Mouse (Mus musculus): Measurements from ENCODE around the gene Cttn. TPM values are rescaled to one million over a fixed set of nuclear protein-coding genes. Genes with fewer than 3 reads are reported as not detected.

Gene Cttn
- total and polyA plus RNA-seq, 3 experiments, result 0.55 TPM; not detected in 2

GRCm38 (mm10) chr7:144390676-144391075, 80.1 kb downstream of the Cttn start:
- Histone ChIP-seq H3K9me3 (replicated peaks; ENCODE audit: low read length) (peaks cover 7% of the 10 kb centered on the region), H3K27me3 (replicated peaks) (peaks cover 72% of the 10 kb centered on the region), H3K9ac (ENCODE audit: insufficient read depth, low read depth) (no peak overlapping the region), H3K4me1 (ENCODE audit: control insufficient read depth in 1 of 2, insufficient read depth in 2 of 2) (peaks cover 5% of the 10 kb centered on the region in 2 experiments; a peak in 2 of 4 replicates), H3K4me2 (ENCODE audit: insufficient read depth, low read depth, poor library complexity, severe bottlenecking) (no peak overlapping the region), H3K36me3 (replicated peaks in 1 of 2; ENCODE audit: control insufficient read depth in 1 of 2, insufficient read depth in 1 of 2, low read length in 1 of 2) (no peaks in the 10 kb centered on the region), H3K4me3 (replicated peaks in 1 of 3; ENCODE audit: low read depth in 2 of 3, low read length in 2 of 3, poor library complexity in 1 of 3) (no peak overlapping the region), H3K27ac (ENCODE audit: insufficient read depth, low read depth) (no peak overlapping the region), H3K79me2 (replicated peaks; ENCODE audit: control insufficient read depth, extremely low read depth, insufficient read depth, poor library complexity, severe bottlenecking) (no peaks in the 10 kb centered on the region)
- TF ChIP-seq NRF1 (IDR thresholded peaks at IDR 0.05; ENCODE audit: low read depth, low read length) (no peak), SMC3 (IDR thresholded peaks at IDR 0.05; ENCODE audit: low read depth, low read length) (no peak), ZMIZ1 (IDR thresholded peaks at IDR 0.05; ENCODE audit: low read depth, low read length) (no peak), KAT2A (IDR thresholded peaks at IDR 0.05; ENCODE audit: insufficient replicate concordance, low read length) (no peak), POLR2AphosphoS2 (IDR thresholded peaks at IDR 0.05; ENCODE audit: low read depth, low read length) (no peak), HCFC1 (IDR thresholded peaks at IDR 0.05; ENCODE audit: low read depth, low read length) (no peak), PAX5 (IDR thresholded peaks at IDR 0.05; ENCODE audit: low read length) (no peak), TBP (conservative IDR thresholded peaks at IDR 0.05; ENCODE audit: low read depth, low read length) (no peak), IRF4 (IDR thresholded peaks at IDR 0.05; ENCODE audit: low read depth, low read length) (no peak), MAFK (IDR thresholded peaks at IDR 0.05; ENCODE audit: insufficient replicate concordance, low read length) (no peak), USF1 (IDR thresholded peaks at IDR 0.05; ENCODE audit: low read depth, low read length) (no peak), CTCF (conservative IDR thresholded peaks at IDR 0.05 in 1 of 2, IDR thresholded peaks at IDR 0.05 in 1 of 2; ENCODE audit: low read depth in 2 of 2, low read length in 2 of 2) (no peak)
- dilution Hi-C loops (cut with MboI; ENCODE audit: extremely low pct_ligation_motif_present, extremely low pct_unique_long_range_greater_than_20kb, low sequenced_read_pairs), result no loop called here
- no peak for DNase-seq (ENCODE audit: extremely low read depth)
- in situ Hi-C loops (cut with MboI; ENCODE audit: low pct_ligation_motif_present, low pct_unique_long_range_greater_than_20kb, low sequenced_read_pairs), result no loop called here

- TF ChIP-seq MAX (IDR thresholded peaks at IDR 0.05; ENCODE audit: low read length) (no peak), ZNF384 (IDR thresholded peaks at IDR 0.05; ENCODE audit: low read depth, low read length) (no peak), MEF2A (IDR thresholded peaks at IDR 0.05; ENCODE audit: borderline replicate concordance, low read depth, low read length) (no peak), CTCF (conservative IDR thresholded peaks at IDR 0.05 in 1 of 2, IDR thresholded peaks at IDR 0.05 in 1 of 2; ENCODE audit: low read depth in 2 of 2, low read length in 2 of 2) (no peak), RCOR1 (conservative IDR thresholded peaks at IDR 0.05; ENCODE audit: low read depth, low read length) (no peak), JUND (conservative IDR thresholded peaks at IDR 0.05; ENCODE audit: low read depth, low read length) (no peak), UBTF (IDR thresholded peaks at IDR 0.05; ENCODE audit: low read depth, low read length) (no peak), E2F4 (IDR thresholded peaks at IDR 0.05; ENCODE audit: insufficient replicate concordance, low read depth, low read length) (no peak), TBP (conservative IDR thresholded peaks at IDR 0.05; ENCODE audit: low read depth, low read length) (no peak), GABPA (IDR thresholded peaks at IDR 0.05; ENCODE audit: insufficient replicate concordance, low read depth, low read length) (no peak), EP300 (IDR thresholded peaks at IDR 0.05; ENCODE audit: low read length) (no peak)
- Histone ChIP-seq H3K4me2 (ENCODE audit: insufficient read depth, low read depth, poor library complexity, severe bottlenecking) (no peak overlapping the region), H3K36me3 (replicated peaks in 1 of 2; ENCODE audit: control insufficient read depth in 1 of 2, insufficient read depth in 1 of 2, low read length in 1 of 2) (no peaks in the 10 kb centered on the region), H3K4me1 (ENCODE audit: control insufficient read depth in 1 of 2, insufficient read depth in 2 of 2) (peaks cover 5% of the 10 kb centered on the region in 2 experiments; a peak in 2 of 4 replicates), H3K9me3 (replicated peaks; ENCODE audit: low read length) (peaks cover 7% of the 10 kb centered on the region), H3K4me3 (replicated peaks in 1 of 3; ENCODE audit: low read depth in 2 of 3, low read length in 2 of 3, poor library complexity in 1 of 3) (no peak overlapping the region), H3K27me3 (replicated peaks) (peaks cover 73% of the 10 kb centered on the region), H3K27ac (ENCODE audit: insufficient read depth, low read depth) (no peak overlapping the region), H3K79me2 (replicated peaks; ENCODE audit: control insufficient read depth, extremely low read depth, insufficient read depth, poor library complexity, severe bottlenecking) (no peaks in the 10 kb centered on the region), H3K9ac (ENCODE audit: insufficient read depth, low read depth) (no peak overlapping the region)
- in situ Hi-C loops (cut with MboI; ENCODE audit: low pct_ligation_motif_present, low pct_unique_long_range_greater_than_20kb, low sequenced_read_pairs) (no loop called here), dilution Hi-C loops (cut with MboI; ENCODE audit: extremely low pct_ligation_motif_present, extremely low pct_unique_long_range_greater_than_20kb, low sequenced_read_pairs) (no loop called here)
- DNase-seq (ENCODE audit: extremely low read depth), result no peak
These were observed 81.1 kb downstream of the Cttn start for GRCm38 (mm10) chr7:144389704-144390103.

Measured in CH12.LX (cell line).